Mouse (Mus musculus) forelimb bud, embryonic 11.5 days (tissue): ENCODE results near the gene Qrfp.

Source experiments
- DNase-seq: peaks from one replicate; pipeline ENCODE4 v3.0.0-alpha.2; 2012; ENCODE audit warnings: low read depth, low spot score

The Qrfp gene

DNA sequence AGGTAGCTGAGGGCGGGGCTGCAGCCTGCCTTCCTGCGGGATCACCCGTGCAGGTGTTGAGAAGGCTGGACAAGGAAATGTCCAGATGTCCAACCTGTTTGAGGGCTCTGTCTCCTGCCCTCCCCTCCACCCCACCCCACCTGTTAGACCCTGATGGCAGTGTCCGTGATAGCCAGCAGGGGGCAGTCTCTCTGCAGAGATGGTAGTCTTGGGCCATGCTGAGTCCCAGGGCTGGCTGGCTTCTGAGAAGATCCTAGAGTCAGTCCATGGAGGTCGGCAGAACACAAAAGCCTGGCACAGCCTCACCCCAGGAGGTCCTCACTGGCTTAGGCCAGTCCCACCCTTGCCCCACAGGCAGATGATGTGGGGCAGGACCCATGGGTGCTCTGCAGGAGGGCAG lies 5.0 kb upstream of the Qrfp start:
- peak; percentile 64 for DNase-seq

DNA sequence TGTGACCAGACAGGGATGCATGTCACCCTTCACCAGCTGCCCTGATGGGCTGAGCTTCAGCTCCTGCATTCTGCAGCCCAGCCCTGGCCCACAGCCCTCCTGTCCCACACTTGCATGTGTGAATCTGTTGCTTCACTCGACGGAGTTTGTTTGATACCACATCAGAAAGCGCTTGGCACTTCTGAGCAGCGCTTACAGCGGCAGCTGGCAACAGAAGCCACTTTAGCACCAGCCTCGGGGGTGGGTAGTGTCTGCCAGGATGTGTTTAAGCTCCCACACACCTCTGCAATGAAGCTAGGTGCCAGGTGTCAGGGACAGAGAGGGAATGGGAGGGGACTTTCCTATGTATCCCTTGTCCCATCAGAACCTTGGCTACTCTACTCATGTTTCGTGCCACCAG lies 4.3 kb upstream of the Qrfp start:
- no peak for DNase-seq

DNA sequence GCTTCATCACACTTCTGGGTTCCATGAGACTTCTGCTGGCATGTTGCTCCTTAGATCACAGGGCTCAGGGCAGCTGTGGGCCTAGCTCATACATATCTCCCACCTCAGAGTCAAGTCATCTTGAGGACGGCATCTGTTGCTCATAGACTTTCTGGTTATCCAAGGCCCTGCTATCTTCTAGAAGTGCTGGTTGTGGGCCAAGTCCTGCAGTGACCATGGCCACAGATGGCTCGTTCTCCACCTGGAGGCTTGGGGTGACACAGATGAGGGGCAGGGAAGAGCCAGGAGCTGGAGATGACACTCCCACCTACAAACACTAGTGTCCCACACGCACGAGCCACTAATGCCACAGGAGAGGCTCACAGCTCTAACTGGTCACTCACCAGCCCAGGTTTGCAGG lies 3.3 kb upstream of the Qrfp start:
- no peak for DNase-seq

DNA sequence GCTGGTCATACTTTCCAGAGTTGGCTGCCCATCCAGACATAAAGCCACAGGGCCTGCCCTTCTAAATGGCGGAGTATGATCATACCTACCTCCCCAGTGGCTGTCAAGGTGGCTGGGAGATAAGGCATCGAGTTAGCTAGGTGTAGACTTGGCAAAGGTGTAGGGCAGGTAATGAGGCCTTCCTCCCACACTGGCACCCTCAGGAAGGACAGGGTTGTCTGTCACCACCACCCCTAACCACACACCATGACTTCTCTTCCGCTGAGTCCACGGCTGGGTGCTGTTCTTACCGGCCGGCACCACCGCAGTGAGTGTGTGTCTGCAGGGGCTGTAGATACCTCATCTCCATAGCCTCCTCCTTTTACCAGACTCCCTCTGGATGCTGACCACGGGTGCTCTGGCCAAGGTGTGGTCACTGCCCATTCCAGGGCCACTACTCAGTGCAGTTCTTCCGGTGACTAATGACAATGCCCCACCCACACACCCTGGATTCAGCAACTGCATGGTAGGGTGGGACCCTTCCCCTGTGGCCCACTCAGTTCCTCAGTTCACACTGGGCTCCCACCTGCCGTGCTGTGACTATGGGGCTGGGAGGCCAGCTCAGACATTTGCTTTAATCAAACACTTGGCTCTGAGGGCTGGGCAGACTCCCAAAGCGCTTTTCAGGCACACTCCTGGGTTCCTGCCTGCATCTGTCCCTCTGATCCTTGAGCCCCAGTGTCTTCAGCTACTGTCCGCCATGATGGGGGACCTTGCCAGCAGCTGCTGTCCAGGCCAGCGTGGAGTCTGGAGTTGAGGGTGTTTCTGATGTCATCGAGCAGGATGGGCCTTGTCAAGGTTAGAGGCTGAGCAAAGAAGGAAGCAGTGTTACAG lies 942 bp upstream of the Qrfp start:
- no peak for DNase-seq

DNA sequence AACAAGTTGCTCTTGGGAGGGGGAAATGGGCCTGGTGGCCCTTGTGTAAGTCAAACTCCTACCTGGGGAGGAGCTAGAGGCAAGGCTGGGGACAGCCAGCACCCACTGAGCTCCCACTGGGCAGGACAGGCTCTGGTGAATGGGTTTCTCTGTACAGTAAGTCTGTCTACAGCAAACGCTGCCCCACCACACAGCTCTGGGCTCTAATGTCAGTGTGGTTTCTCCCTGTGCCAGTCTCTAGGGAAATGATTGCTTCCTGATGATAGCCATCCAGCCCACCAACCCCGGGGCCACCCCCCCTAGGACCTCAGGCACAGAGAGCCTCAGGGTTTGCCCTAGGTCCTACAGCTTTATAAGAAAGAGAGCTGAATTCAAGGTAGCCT lies 1.0 kb downstream of the Qrfp start:
- no peak for DNase-seq

DNA sequence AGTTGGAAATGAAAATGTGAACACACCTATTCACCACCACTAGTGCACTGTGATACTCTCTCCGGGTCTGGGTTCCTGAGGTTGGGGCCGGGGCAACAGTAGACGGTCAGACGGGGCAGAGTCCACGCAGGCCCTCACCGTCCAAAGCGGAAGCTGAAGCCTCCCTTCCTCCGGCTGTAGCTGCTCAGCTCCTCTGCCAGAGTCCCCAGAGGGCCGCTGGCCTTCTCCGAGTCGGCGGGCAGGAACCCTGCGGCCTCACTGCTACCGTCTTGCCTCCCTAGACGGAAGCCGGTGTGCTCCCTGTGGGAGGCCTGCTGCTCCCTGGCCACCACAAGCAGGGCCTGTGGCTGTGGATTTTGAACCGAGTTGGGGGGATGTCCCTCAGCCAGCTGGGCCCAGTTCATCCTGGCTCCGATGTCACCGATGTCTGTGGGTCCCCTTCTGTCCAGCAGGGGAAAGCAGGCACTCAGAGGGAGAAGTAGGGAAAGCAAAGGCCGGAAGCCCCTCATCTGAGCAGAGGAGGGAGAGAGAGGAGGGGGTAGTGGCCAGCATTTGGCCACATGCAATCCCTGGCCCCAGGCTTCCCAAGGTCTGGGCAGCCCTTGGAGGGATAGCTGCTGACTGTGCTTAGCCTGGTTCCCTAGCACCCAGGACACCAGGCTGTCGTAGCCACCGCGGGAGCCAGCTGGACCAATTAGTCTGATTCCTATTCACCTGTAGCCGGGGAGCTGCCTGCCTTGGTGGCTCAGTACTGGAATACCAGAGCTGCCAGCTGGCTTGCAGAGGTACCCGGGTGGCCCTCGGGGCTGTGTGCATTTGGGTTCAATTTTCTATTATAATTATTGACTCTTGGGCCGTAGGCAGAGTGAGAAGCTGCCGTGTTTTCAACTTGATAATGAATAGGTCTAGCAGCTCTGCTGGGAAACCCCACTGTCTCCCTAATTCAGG lies 1.7 kb downstream of the Qrfp start:
- DNase-seq, result no peak

DNA sequence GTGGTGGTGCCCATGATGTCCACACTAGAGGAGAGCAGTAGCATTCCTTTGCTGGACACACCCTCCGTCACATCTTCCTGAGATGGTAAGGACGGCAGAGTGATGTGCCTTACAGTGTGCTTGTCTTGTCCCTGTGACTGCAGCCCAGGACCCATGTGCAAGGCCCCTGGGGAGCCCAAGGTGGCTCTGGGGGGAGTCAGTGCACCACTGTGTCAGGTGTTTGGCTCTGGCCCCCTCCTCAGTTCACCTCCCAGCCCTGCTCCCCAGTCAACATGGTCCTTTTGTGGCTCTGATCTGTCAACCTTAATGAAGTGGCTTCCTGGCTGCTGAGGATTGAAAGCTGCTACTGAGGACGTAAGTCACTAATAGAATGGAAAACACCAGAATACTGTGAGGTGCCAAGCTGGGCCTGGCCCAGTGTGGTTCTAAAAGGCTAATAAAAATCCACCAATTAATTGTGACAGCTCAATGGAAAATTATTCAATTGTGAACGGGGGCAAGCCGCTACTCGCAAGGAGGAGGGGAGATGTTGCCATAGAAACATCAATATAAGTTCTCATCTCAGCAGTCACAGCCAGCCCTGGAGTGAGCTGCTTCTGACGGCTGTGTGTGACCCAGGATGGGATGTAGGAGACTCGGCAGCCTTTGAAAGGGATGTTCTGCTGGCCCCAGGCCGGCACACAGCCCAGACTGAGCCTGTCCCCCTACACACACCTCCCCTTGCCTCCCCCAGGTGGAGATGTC lies 3.6 kb downstream of the Qrfp start:
- no peak for DNase-seq

DNA sequence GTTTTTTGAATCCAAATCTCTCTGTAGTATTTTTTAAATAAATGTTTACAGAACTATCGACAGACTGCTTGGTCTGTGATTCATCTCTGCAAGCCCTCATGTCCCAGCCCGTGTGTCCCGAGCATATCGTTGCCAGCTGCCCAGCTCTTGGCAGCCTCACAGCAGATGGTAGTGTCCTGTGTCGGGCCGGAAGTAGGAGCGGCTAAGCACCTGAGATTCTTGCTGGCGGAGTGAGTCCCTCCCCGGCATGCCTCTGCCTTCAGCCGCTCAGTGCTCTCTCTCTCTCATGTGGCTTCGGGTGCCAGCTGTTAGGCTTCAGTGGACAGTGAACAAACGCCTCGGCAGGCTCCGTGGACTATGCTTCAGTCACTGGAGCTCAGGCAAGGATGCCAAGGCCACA lies 6.9 kb downstream of the Qrfp start:
- no peak for DNase-seq

DNA sequence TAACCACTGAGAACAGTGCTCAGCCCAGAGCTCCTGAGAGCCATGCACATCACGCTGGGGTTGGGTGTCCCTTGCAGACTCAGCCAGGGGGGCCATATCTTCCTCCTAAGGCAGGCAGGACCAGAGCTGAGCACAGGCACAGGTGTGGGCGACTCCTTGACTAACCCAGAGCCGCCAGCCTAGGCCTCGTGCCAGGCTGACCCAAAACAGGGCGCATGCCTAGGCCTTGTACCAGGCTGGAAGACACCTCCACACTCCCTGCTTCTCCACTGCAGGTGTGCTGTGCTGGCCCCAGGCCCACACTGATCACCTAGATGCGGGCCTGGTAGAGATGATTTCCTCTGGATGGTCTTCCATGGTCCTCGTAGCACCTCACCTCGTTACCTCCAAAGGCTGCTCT lies 7.6 kb downstream of the Qrfp start:
- DNase-seq, result no peak

DNA sequence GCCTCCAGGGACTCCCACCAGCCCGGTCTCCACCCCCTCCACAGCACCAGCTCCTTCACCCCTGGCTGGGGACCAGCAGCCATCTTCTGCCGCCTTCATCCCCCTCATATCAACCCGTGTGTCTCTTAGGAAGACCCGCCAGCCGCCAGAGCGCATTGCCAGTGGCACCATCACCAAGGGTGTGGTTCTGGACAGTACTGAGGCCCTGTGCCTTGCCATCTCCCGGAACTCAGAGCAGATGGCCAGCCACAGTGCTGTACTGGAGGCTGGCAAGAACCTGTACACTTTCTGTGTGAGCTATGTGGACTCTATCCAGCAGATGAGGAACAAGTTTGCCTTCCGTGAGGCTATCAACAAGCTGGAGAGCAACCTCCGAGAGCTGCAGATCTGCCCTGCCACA lies 9.0 kb downstream of the Qrfp start:
- no peak for DNase-seq

DNA sequence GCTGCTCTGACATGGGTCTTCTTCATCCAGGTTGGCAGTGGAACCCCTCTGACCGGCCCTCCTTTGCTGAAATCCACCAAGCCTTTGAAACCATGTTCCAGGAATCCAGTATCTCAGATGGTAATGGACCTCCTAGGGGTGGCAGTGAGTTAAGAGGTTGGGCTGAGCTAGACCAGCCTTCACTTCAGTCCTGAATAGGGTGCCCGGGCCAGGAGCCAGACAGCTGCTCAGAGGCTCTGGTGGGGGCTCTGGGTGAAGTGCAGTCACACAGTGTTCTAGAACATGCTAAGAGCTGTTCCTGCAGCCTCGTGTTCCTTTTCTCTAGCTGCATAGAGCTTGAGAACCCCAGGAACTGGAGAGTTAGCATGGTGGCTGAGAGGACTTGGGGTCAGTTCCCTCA lies 13.4 kb downstream of the Qrfp start:
- DNase-seq, result no peak

DNA sequence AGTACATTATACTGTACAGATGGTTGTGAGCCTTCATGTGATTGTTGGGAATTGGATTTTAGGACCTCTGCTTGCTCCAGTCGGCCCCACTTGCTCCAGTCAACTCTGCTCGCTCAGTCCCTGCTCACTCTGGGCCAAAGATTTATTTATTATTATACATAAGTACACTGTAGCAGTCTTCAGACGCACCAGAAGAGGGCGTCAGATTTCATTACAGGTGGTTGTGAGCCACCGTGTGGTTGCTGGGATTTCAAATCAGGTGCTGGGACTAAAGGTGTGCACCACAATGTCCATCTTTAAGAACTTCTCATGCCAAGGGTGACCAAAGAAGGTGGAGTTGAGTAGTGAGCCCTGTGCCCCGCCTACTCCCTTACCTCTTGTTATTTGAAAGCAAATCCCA lies 17.8 kb downstream of the Qrfp start:
- DNase-seq, result no peak

DNA sequence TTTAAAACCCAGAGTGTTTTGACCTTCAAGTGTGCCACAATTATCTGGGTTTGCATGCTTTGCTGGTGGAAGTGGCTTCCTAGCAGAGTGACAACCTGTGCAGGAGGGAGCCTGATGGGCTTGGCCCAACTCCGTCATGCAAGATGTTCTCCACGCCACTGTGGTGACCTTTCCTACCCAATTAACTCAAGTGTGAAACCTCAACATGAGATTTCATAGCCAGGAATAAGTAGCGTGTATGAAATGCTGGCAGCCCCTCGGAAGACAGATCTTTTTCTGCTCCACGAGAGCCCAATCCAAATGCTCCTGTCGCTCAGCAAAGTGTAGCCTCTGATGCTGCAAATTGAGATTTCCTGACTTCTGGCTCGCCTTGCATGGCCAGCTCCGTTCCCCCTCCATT lies 19.1 kb downstream of the Qrfp start:
- DNase-seq, result no peak

DNA sequence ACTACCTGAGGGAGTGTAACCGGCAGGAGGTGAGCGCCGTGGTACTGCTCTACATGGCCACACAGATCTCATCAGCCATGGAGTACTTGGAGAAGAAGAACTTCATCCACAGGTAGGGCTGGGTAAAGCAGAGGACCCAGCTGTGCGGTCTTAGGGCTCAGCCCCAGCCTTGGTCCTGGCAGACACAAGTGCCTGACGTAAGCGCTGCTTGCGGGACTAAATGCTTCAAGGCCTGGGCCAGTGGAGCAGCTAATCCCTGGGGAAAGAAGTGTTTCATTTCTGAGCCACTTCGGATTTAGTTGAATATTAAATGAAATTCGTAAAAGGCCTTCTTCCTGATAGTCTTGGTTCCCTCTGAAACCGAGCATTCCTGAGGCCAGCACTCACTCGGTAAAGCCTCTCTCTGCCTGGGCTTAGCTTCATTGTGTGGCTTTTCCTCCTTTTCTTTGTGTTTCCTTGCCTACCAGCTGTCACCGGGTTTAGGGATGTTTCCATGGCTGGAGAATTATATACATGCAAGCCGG lies 19.6 kb downstream of the Qrfp start:
- no peak for DNase-seq

DNA sequence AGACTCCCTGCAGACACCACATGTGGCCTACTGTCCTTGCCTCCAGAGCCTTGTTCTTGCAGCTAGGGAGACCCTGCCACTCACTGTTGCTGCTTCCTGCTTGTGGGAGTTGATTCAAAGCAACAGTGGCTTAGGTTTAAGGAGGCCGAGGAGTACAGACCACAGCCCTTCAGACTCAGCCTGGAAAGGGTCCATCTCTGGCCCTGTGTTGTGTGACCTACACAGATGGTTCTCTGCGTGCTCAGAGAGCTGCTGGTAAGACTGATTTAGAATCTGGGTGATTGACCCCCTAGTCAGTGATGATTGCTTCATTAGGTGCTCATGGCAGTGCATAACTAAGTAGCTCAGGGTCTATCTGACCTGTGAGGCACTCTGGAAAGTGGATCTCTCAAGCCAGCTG lies 21.2 kb downstream of the Qrfp start:
- no peak for DNase-seq

DNA sequence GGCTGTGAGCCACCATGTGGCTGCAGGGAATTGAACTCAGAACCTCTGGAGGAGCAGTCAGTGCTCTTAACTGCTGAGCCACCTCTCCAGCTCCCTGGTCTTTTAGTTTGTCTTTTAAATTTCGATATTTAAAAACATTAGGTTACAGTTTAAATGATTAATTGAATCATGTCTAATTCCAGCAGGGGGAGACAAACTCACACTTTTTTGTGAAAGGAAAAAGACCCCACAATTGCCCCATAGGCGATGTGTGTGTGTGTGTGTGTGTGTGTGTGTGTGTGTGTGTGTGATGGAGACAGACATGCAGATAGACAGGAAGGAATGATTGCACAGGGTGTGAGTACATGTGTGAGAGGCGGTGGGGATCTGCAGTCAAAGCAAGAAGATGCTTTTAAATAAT lies 22.2 kb downstream of the Qrfp start:
- DNase-seq, result no peak

DNA sequence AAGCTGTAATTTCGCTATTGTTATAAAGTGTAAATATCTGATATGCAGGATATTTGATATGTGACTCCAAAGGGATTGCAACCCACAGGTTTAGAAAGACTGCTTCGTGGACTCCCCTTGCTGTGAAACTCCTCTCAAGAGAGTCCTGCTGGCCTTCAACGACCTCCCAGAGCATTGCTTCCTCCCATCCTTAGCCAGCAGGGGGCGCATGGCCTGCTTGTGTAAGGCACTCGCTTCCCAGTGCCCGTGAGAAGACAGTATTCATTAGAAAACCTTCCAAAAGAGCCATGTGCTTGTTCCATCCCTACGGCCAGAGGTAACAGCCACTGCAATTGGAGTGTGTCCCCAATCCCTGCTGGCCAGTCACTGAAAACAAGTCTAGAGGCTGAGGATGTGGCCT lies 23.4 kb downstream of the Qrfp start:
- peak; percentile 77 for DNase-seq

DNA sequence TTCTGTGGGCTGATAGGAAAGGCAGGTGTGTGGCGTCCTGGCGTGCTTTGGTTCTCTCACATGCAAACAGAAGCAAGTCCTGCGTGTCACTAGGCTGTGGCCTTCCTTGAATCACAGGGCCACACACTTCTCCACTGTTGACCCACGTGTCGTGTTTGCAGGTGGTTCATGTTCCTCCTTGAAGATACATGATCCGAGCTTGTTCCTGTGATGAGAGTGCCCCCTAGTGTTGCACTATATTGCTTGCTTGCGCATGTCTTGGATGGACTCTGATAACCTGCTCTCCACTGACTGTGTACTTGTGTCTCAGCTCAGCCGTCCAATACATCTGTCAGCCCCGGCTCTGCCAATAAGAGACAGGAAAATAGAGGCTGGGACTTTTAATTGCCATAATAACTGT lies 25.3 kb downstream of the Qrfp start:
- peak; percentile 82 for DNase-seq

DNA sequence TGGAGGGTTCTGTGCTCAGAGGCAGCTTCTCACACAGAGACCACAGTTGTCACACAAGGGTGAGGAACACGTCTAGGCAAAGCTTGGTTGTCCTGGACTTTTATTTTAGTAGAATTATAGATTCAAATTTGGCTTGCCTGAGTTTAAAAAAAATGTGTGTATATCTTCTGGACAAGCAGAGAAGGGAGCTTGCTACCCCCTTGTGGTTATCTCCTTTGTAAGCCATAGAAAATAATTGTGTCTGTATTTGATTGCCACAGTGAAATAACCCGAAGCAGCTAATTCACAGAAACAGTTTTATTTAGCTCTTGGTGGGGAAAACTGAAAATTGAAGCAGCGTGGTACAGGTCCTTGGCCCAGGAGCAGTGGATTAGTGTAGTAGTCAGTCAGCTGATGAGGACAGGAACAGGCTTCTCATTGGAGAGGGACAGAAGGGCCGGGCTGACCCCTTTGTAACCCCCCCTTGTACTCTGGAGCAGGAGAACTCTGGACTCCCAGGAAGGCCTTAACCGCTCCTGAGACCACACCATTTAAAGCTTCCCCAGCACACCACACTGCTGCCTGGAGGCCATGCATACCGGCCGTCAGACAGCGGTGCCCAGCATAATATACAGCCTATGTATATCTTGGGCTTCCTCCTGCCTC lies 27.3 kb downstream of the Qrfp start:
- DNase-seq, result no peak

DNA sequence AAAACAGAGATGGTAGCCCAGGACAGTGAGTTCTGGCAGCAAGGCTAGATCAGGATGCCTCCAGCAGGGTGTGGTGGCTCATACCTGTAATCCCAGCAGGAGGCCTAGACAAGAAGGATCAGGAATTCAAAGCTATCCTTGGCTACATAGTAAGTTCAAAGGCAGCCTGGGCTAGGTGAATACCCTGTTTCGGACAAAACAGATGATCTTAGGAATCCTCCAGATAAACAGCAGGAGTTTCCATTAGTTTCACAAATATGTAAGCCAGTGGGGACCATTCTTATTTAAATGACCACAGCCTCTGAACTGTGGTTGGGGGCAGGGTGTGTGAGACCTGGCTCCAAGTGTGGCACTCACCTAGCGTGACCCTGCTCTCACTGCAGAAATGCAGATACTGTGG lies 31.1 kb downstream of the Qrfp start:
- DNase-seq, result no peak

DNA sequence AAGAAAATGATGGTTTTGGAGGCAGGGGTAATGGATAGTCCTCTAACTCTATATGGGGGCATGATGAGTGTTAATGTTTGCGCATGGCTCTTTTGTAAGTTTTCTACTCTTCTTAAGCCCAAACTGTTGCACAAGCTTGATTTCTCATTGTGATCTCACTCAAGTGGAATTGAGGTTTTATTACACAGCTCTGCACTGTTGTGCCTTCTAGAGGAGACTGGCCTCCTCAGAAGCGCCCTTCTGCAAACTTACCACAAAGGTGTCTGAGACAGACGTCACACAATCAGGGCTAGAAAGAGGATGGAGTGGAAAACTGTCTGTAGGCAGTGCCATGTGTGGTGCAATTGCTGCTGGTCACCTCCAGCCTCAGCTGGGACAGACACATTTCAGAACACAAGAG lies 33.9 kb downstream of the Qrfp start:
- no peak for DNase-seq
